Mouse (Mus musculus) NIH3T3 (cell line): Measurements from ENCODE around the gene Tma7.

Experiments used
- DNase-seq: peaks from one replicate; pipeline ENCODE4 v3.0.0-alpha.2; 2012; ENCODE audit warnings: low read depth

The Tma7 gene

DNA sequence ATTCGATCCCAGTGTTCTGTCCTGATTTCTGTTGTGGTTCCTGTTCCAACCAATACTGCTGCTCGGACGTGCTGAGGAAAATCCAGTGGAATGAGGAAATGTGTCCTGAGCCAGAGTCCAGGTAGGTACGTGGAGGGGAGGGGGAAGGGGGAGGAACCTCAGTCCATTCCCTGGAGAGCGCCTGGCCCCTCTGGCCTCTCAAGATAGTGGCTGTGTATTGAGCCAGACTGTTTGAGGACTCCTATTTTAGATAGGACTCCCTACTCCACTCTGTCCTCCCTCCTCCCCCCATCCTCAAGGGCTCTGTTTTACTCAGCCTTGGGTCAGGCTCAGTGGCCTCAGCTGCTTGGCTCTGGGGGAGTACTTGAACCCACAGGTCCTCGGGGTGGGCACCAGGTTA, 41.5 kb downstream of the Tma7 start:
- no peak for DNase-seq

DNA sequence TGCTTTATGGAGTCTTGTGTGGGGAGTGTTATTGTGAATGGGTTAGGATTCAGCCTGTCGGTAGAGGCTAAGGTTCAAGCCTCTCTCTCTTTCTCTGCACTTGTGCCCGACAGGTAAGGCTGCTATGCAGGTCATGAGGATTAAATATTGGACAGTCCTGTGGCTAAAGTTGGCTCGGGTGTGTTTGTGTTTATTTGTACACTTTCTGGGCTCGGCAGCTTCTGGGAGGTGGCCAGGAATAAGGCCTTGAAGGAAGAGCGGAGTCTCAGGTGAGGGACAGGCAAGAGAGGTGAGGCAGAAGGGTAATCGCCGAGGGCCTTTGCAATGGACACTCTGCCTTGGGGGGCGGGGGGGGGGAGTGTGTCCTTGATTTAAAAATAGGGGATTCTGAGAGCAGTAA, 42.2 kb downstream of the Tma7 start:
- DNase-seq: no peak

- DNase-seq: no peak
Observed at GRCm38 (mm10) chr9:109039681-109040080, 42.7 kb downstream of the Tma7 start.

DNA sequence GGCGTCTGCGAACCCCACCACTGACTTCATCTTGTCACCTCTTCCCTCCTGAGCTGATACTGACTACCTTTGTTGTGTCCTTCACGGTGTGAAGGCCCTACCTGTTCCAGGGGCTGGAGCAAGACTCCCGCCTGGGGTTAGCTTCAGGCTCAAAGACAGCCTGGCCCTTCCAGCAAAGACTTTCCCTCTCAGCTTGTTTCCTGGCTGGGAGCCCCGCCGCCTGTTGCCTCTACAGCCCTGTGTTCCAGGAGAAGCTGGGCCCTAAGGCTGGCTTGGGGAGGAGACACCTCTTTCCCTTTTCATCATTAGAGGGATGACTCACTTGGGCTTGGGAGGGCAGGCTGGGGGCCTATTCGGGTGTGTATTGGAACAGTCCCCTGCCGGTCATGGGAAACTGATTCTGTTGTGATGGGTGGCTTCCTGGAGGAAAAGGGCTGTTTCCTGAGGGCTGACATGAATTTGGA, 43.5 kb downstream of the Tma7 start:
- DNase-seq: peak; percentile 80

DNA sequence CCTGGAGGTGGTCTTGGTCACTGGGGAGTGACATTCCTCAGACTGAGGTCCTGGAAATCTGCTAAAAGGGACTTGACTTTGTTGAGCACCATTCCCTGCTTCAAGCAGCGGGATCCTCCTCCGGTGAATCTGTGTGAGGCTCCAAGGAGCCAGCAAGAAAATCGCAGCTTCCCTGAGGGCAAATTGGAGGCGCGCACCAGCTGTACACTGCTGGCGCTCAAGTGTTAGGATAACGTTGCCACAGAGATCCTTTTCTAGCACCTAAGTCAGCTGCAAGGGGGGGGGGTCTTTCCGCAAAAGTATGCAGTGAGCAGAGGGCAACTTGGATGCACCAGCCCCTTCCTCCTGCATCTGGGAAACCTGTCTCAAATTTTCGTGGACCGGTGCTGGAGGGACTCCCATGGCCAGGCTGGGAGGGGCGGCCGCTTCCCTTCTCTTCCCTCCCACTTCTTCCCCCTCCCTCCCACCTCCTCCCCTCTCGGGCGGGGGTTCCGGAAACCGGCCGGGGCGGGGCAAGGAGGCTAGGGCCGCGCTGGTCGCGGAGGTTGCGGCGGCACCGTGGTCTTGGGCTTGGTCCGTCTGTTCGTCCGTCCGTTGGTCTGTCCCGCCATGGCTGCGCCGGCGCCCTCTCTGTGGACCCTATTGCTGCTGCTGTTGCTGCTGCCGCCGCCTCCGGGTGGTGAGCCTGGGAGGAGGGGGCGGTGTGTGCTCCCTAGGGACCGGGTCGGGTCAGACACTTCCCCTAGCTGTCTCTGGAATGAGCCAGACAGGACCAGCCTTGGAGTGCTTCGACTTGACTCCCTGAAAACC, 44.1 kb downstream of the Tma7 start, which contains the start of gene Shisa5:
TSS of gene Shisa5 (plus strand) at position 480 of the 810 bp plus-strand sequence.
- DNase-seq: peak; percentile 86

GRCm38 (mm10) chr9:109032435-109032834, 50.0 kb downstream of the Tma7 start:
- no peak for DNase-seq

DNA sequence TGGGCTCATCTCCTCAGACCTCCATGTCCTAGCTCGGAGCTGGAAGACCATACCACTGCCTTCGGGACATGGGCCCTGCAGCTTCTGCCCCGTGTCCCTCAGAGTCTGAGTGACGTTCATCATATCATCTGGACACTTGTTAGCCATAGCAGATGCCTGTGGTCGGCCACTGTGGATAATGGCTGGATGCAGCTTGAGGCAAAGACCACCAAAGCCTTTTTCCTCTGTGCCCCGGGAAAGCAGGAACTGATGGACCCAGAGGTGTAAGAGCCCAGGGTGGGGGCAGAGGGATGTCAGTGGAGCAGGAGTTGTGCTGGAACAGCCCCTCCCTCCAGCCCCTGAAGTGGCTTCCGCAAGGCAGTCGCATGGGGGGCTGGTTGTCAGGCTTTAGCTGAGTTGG, 50.7 kb downstream of the Tma7 start:
- DNase-seq: no peak

GRCm38 (mm10) chr9:109031001-109031400, 51.4 kb downstream of the Tma7 start:
- no peak for DNase-seq

DNA sequence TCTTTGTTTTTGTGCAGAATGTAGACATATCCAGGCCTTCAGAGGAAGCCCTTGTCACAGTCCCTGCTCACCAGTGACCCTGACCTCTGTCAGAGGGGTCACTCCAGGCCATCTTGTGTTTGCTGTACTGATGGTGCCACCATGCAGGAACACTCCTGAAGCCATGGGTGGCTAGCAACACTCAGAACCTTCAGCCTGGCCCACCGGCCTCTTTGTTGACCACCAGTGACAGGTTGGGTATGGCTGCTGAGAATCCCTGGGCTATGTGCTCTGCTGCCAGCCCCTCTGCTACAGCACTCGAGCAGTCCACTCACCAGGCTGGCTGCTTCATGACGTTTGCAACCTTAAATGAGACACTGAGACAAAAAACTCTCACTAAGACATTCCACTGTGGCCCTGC, 52.1 kb downstream of the Tma7 start:
- DNase-seq: no peak

DNA sequence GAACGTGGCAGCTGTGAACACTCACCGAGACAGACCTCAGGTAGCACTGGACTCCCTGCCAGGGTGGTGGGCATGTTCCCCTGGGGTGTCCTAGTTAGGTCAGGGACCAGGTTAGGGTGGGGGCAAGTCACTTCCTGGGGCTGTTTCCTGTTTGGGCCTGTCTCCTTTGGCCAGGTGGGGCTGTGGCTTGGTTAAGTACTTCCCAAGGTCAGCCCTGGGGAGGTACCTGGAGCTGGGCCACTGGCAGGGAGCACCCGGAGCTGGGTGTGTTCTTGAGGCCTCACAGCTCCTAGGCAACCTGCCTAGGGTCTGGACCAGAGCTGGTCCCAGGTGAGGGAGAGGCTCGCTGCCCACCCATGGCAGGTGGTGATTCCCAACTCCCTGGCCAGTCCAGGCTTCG, 53.5 kb downstream of the Tma7 start:
- no peak for DNase-seq

- no peak for DNase-seq
Observed at GRCm38 (mm10) chr9:109028421-109028820, 54.0 kb downstream of the Tma7 start.

DNA sequence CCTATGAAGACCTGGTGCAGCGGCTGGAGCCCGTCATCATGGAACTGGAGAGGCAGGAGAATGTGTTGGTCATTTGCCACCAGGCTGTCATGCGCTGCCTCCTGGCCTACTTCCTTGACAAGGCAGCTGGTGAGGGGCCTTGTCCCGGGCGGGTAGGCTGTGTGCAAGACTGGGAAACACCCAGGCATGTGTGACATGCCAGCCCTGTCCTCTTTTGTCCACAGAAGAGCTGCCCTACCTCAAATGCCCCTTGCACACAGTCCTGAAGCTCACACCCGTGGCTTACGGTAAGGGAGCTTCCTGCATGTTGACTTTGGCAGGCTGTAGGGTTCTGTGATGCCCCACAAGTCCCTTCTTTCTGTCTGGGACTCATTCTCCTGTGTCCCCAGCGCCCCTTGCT, 54.9 kb downstream of the Tma7 start:
- DNase-seq: no peak
